Mouse (Mus musculus): Measurements from ENCODE around the gene Faim2.

- TF ChIP-seq CTCF (IDR thresholded peaks at IDR 0.05; ENCODE audit: low read depth) (no peak), EP300 (IDR thresholded peaks at IDR 0.05; ENCODE audit: low read depth) (no peak)
These were observed 29.6 kb downstream of the Faim2 start for GRCm38 (mm10) chr15:99498356-99498755.
